Mouse (Mus musculus) G1E (cell line): ENCODE data around the gene Kcnab1.

ENCODE experiments used
- CTCF ChIP-seq: IDR thresholded peaks from 2 replicates; pipeline ENCODE4 v1.5.1; 2012; ENCODE audit warnings: low read depth, low read length, inconsistent platforms, mixed read lengths
- GATA1 ChIP-seq: IDR thresholded peaks from 2 replicates; pipeline ENCODE4 v1.6.1; 2012; ENCODE audit warnings: borderline replicate concordance, low read length, inconsistent platforms, mixed read lengths
- GATA2 ChIP-seq: IDR thresholded peaks from 2 replicates; pipeline ENCODE4 v1.6.1; 2012; ENCODE audit warnings: low read depth, low read length, inconsistent platforms, borderline replicate concordance
- POLR2AphosphoS5 ChIP-seq: IDR thresholded peaks from 2 replicates; pipeline ENCODE4 v1.6.1; 2012; ENCODE audit warnings: low read depth, low read length, inconsistent platforms; ENCODE audit not compliant: insufficient replicate concordance
- TAL1 ChIP-seq: conservative IDR thresholded peaks from 2 replicates; pipeline ENCODE4 v1.6.1; 2012; ENCODE audit warnings: low read depth, low read length, inconsistent platforms, mixed read lengths

- no peak for TF ChIP-seq CTCF
- TF ChIP-seq TAL1, result no peak
- TF ChIP-seq GATA1, result no peak
- TF ChIP-seq GATA2, result no peak
- no peak for TF ChIP-seq POLR2AphosphoS5
Measured at GRCm38 (mm10) chr3:65249023-65249422, 139.8 kb downstream of the Kcnab1 start.
